Mouse (Mus musculus): ENCODE measurements around the gene Lrrc28.

GRCm38 (mm10) chr7:67535941-67536340 lies 109.1 kb downstream of the Lrrc28 start:
- no peak for TF ChIP-seq POLR2A (IDR thresholded peaks at IDR 0.05; ENCODE audit: insufficient read depth, low read depth, low read length)
- no peak for TF ChIP-seq CTCF (IDR thresholded peaks at IDR 0.05)
